Mouse (Mus musculus): Measurements from ENCODE around the gene Slc9b2.

Gene Slc9b2

DNA sequence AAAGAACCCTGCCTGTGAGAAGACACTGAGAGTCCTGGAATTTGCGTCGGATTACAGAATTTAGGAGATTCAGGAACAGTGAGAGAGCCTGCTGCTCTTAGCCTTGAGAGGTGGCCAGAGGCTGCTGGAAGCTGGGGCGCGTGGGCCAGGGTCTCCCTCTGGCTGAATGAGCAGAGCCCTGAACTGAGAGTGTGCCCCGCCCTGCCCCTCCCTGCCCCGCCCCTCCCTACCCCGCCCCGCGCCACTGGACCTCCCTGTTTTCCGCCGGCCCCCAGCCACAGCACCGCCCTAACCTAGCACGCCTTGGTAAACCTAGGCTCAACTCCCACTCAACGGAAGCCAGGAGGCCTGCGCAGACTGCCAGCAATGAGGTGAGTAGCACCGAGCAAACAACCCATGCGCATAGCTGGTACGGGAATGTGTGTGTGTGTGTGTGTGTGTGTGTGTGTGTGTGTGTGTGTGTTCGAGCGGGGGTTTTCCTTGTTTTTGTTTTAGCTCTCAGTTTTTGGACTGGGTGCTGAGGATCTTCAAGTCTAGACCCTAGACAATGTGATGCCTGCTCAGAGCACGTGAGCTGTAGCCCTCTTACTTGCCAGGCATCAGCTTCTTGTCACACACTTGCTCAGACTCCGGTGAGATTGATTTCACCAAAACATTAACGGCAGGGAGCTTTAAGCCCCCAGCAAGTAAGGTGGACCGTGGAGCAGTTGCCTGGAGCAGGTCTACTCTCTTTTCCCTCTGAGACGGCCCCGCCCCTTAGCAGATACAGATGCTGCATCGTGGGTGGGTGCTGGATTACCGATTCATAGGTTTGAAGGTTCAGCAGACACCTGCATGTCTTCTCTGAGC is at the start of gene Slc9b2:
Slc9b2 (plus strand) TSS at position 290 of the 849 bp plus-strand sequence.
- peak; percentile 30 for DNase-seq

GRCm38 (mm10) chr3:135258919-135259318 is 48.6 kb upstream of the Slc9b2 start:
- DNase-seq = no peak

DNA sequence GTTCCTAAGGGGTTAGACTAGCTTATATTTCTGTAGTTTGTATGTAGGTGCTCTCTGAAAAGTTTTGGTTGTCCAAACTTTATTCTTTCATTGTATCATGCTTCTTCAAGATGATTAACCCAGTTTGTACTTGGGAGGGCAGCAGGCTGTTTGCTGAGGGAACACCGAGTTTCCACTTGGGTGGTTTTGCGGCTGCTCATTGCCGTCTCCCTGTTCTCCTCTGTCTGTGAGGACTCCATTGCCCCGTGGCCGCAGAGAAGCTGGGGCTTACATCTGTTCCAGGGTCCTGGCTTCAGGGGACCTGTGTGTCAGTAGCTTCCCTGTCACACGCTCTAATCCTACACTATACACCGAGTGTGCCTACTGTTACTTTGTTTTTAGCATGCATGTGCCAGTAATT is 47.3 kb upstream of the Slc9b2 start:
- no peak for DNase-seq

DNA sequence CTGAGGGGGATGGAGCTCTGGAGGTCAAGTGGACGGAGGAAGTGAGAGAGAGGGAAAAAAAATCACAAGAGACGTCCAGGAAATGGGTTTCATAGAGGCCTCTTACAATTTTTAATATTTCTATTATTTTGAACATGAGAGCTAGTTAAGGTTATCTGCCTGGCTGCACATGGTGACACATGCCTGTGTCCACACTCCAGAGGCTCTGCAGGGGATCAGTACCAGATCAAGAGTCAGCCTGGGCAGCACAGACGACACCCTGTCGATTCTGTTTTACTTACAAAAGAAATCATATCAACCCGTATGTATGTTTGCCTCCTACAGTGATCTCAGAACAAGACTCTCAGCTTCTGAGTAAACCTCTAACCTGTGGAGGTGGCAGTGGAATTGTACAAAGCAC is 38.9 kb upstream of the Slc9b2 start:
- no peak for DNase-seq

- DNase-seq = no peak
Observed at GRCm38 (mm10) chr3:135269391-135269990, 38.0 kb upstream of the Slc9b2 start.

DNA sequence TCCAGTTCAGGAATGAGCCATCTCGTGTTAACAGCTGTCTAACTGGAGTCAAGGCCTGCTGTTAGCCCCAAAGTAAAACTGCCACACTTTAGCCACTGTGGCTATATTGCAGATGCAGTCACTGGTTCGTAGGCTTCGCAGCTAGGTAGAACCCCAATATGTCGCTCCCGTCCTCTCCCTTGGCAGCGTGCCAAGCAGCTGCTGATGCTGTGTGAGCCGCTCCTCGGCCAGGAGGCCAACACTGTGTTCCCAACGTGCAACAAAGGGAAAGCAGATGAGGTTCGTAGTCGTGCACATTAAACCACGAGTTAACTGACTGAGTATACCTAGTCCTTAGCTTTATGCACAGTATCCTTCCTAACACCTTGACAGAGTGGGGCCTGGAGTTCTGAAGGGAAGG is 34.9 kb upstream of the Slc9b2 start:
- DNase-seq = no peak

GRCm38 (mm10) chr3:135273047-135273446 is 34.5 kb upstream of the Slc9b2 start:
- DNase-seq = peak; percentile 18

DNA sequence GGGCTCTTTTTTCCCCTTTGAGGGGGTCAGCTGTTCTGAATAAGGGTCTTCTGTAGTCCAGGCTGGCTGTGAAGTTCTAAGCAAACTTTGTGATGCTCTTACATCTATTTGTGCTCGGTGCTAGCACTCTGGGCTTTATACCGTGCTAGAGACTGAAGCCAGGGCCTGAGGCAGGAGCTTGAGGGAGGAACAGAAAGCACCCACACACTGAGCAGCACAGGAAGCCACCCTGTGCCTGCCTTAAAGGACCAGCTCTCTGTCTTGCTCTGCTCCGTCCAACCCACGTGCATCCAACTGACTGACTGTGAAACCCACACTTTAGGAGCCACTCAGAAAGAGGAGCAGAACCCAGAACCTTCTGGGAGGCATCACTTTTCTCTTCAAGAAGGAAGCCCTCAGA is 27.3 kb upstream of the Slc9b2 start:
- DNase-seq = no peak

DNA sequence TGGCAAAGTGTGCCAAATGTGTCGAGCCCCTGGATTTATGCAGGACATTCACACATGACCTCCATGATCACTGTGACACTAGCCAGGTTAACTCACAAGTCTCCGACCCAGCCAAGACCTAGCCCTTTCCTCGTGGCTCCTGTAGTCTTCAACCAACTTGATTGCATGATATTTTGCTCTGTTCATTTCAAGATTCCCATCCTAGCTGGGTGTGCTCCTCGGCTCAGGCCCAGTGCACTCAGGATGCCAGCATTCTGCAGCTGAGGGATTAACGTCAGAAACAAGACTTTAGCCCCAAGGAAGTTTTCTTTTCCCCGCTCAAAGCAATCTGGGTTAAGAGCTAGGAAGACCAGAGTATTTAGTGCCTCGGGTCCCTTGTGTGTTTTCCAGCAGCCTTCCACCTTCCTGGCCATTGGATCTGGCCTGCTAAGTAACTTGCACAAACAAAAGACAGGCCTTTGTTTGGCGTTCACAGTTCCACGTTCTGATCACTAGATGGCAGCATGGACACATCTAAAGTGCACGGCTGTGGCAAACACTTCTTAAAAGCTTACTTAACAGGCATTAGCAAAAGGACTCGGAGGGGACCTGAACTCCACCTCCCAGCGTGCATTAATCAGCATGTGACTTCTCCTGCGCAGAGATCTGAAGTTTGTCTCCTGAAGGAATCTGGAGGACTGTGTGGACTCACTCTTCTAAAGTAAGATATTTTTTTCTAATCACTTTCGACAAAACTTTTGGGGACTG is 26.7 kb upstream of the Slc9b2 start, which contains the start of gene Bdh2:
Bdh2 (plus strand) TSS at position 553 of the 747 bp plus-strand sequence.
- peak; percentile 77 for DNase-seq

DNA sequence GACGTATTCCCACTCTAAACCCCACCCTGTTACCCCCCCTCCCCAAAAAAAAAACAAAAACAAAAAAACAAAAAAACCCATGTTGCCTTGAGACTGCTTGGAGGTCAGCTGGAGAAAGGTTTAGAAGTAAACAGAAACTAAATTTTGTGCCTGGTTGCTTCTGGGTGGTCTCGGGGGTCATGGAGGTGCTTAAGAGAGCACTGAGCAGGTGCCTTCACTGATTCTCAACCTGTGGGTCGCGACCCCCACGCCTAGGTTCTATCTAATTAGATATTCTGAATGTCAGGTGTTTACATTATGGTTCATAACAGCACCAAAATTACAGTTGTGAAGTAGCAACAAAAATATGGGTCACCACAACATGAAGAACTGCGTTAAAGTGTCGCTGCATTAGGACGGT is 25.8 kb upstream of the Slc9b2 start:
- DNase-seq = no peak

GRCm38 (mm10) chr3:135285256-135285655 is 22.2 kb upstream of the Slc9b2 start:
- peak; percentile 22 for DNase-seq

- DNase-seq = no peak
Observed at GRCm38 (mm10) chr3:135285807-135286206, 21.7 kb upstream of the Slc9b2 start.

DNA sequence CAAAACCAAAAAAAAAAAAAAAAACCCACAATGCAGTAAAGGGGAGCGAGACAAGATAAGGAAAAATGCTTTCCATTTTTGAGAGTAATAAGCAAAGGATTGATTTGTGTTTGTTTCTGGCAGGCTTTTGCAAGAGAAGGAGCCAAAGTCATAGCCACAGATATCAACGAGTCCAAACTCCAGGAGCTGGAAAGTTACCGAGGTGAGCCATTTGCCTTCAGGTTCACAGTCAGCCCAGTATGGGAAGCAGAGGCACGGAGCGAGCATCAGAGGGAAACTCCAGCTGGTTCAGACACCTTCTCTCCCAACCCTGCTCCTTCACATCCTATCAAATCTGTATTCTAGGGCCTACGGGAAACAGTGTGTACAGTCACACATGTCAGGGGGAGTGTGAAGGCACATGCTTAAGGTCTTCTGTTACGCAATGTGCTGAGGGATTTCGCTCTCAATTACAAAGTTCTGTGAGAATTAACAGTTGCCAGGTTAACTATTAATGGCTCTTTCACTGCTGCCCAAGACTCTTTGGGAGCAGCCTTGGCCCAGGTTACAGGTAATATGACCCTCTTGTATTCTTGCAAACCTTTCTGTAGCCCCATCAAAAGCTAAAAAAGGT is 19.3 kb upstream of the Slc9b2 start:
- no peak for DNase-seq

GRCm38 (mm10) chr3:135289148-135289547 is 18.4 kb upstream of the Slc9b2 start:
- DNase-seq = no peak

DNA sequence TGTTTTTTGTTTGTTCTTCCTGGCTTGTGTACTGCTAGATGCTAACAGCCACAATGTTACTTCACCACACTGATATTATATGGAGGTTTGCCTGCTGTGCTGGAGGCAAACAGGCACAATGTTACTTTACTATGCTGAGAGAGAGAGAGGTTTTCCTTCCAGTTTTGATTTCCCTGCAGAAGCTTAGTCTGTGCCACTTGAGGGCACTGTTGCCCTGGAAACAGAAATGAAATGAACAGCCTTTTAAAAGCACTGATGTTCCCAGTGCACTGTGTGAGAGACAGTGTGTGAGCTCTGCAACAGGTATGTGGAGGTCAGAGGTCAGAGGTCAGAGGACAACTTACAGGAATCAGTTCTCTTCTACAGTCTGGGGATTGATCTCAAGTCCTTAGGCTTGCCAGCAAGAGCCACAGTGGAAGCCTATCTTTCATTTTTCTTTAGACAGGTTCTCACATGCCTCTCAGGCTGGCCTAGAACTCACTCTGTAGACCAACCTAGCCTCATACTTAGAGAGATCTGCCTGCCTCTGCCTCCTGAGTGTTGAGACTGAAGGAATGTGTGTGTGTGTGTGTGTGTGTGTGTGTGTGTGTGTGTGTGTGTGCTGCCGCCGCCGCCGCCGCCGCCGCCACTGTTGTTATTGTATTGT is 17.1 kb upstream of the Slc9b2 start:
- DNase-seq = peak; percentile 53

- no peak for DNase-seq
Observed at GRCm38 (mm10) chr3:135293703-135294102, 13.8 kb upstream of the Slc9b2 start.

DNA sequence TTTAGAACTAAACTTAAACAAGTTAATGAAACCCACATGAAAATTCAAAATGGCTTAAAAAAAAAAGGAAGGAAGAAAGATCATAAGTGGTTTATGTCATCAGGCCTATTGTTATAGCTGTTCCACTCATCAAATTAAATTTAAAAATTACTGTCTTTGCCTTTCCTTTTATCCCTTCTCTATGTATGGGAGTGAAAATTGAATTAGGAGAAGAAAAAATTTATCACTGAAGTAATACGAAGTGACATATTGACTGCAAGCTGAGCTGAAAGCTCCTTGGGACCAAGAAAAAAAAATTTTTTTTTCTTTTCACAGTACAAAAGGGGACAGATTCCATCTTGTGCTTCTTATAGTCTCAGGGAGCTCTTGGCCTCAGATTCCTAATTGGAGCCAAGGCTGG is 11.9 kb upstream of the Slc9b2 start:
- no peak for DNase-seq

- DNase-seq = peak; percentile 12
Observed at GRCm38 (mm10) chr3:135298560-135298959, 8.9 kb upstream of the Slc9b2 start.

GRCm38 (mm10) chr3:135300081-135300480 is 7.4 kb upstream of the Slc9b2 start:
- DNase-seq = no peak

- DNase-seq = no peak
Observed at GRCm38 (mm10) chr3:135304060-135304459, 3.4 kb upstream of the Slc9b2 start.

- no peak for DNase-seq
Observed at GRCm38 (mm10) chr3:135304566-135304965, 2.9 kb upstream of the Slc9b2 start.

DNA sequence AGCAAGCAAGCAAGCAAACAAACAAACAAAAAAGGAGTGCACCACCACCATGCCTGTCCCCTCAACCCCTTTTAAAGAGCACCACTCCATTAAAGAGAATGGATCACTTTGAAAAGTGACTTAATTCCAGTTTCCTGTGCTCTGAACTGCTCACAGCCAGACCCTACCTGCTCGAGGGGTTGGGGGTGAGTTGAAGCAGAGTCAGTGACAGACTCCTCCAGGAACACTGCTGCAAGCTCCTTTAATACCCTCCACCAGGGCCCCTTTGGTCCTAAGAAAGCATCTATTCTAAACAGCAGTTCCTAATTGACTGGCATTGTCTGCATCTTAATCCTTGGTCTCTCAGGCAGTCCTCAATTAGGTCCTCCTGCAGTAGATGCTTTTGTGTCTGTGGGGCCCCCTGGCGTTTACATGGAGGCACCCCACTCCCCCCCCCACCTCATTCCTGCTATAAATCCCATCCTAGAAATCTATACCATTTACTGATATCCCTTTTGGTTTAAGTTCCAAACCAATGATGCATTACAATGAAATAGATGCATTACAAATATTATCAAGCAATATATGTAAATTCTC is 5.5 kb downstream of the Slc9b2 start:
- no peak for DNase-seq

Data from lung, postnatal 14 days (tissue).